Mouse (Mus musculus) neural tube, embryonic 10.5 days (tissue): ENCODE data around the gene Paqr4.
"Not testable (repeated sequence)": the region's sequence is repeated elsewhere in the genome, so short reads cannot be mapped to it uniquely, and the experiment has no call there.

Experiments
- DNase-seq: peaks from one replicate; pipeline ENCODE4 v3.0.0-alpha.2; 2017; ENCODE audit warnings: low spot score; ENCODE audit errors: extremely low spot score

Paqr4 gene

GRCm38 (mm10) chr17:23740598-23741021 is at the start of gene Paqr4:
Gene Paqr4 (minus strand): TSS chr17:23740867.
- no peak for DNase-seq

GRCm38 (mm10) chr17:23789749-23790268 is 49.1 kb upstream of the Paqr4 start:
- DNase-seq, result no peak

- no peak for DNase-seq
Observed at GRCm38 (mm10) chr17:23788973-23789372, 48.3 kb upstream of the Paqr4 start.

GRCm38 (mm10) chr17:23786510-23786931 is 45.9 kb upstream of the Paqr4 start:
- DNase-seq, result peak; percentile 44

- DNase-seq, result peak; percentile 73
Observed at GRCm38 (mm10) chr17:23785561-23786471, 45.1 kb upstream of the Paqr4 start, which contains the start of gene Flywch2. Gene Flywch2 (minus strand): TSS chr17:23786081.

GRCm38 (mm10) chr17:23783352-23783751 is 42.7 kb upstream of the Paqr4 start:
- DNase-seq, result no peak

- no peak for DNase-seq
Observed at GRCm38 (mm10) chr17:23778447-23778846, 37.8 kb upstream of the Paqr4 start.

- no peak for DNase-seq
Observed at GRCm38 (mm10) chr17:23777141-23777540, 36.5 kb upstream of the Paqr4 start.

- DNase-seq, result no peak
Observed at GRCm38 (mm10) chr17:23776216-23776615, 35.5 kb upstream of the Paqr4 start.

- peak; percentile 66 for DNase-seq
Observed at GRCm38 (mm10) chr17:23774090-23774489, 33.4 kb upstream of the Paqr4 start.

- DNase-seq, result no peak
Observed at GRCm38 (mm10) chr17:23773676-23774075, 33.0 kb upstream of the Paqr4 start.

- not testable (repeated sequence) for DNase-seq
Observed at GRCm38 (mm10) chr17:23772219-23772556, 31.5 kb upstream of the Paqr4 start.

- DNase-seq, result peak; percentile 100
Observed at GRCm38 (mm10) chr17:23771284-23772218, 30.9 kb upstream of the Paqr4 start, which contains the start of gene Flywch1. Gene Flywch1 (minus strand): TSS chr17:23771602.

- no peak for DNase-seq
Observed at GRCm38 (mm10) chr17:23770896-23771283, 30.2 kb upstream of the Paqr4 start.

- DNase-seq, result no peak
Observed at GRCm38 (mm10) chr17:23770493-23770892, 29.8 kb upstream of the Paqr4 start.

GRCm38 (mm10) chr17:23762976-23763375 is 22.3 kb upstream of the Paqr4 start:
- no peak for DNase-seq

GRCm38 (mm10) chr17:23761155-23761554 is 20.5 kb upstream of the Paqr4 start:
- no peak for DNase-seq

GRCm38 (mm10) chr17:23760231-23760630 is 19.6 kb upstream of the Paqr4 start:
- DNase-seq, result no peak

- no peak for DNase-seq
Observed at GRCm38 (mm10) chr17:23758801-23759200, 18.1 kb upstream of the Paqr4 start.

GRCm38 (mm10) chr17:23757581-23757980 is 16.9 kb upstream of the Paqr4 start:
- no peak for DNase-seq

- no peak for DNase-seq
Observed at GRCm38 (mm10) chr17:23755689-23756088, 15.0 kb upstream of the Paqr4 start.
